Mouse (Mus musculus): Measurements from ENCODE around the gene Cacna2d3.
A peak's percentile ranks its signal among the peaks of the same experiment; 100 is the strongest.

Cacna2d3 gene

GRCm38 (mm10) chr14:29077418-29077817, 644.2 kb downstream of the Cacna2d3 start:
- no peak for DNase-seq (ENCODE audit: low spot score in 2 of 2)

- no peak for DNase-seq (ENCODE audit: low spot score in 2 of 2)
These were observed 647.9 kb downstream of the Cacna2d3 start for GRCm38 (mm10) chr14:29073747-29074146.

GRCm38 (mm10) chr14:29062676-29063075, 659.0 kb downstream of the Cacna2d3 start:
- DNase-seq (ENCODE audit: low spot score in 2 of 2) = no peak

GRCm38 (mm10) chr14:29061491-29061890, 660.2 kb downstream of the Cacna2d3 start:
- no peak for DNase-seq (ENCODE audit: low spot score in 2 of 2)

GRCm38 (mm10) chr14:29060679-29061078, 661.0 kb downstream of the Cacna2d3 start:
- DNase-seq (ENCODE audit: low spot score in 2 of 2) = peak in 1 of 2 experiments; percentile 41

- no peak for DNase-seq (ENCODE audit: low spot score in 2 of 2)
These were observed 669.5 kb downstream of the Cacna2d3 start for GRCm38 (mm10) chr14:29051951-29052835.

- no peak for DNase-seq (ENCODE audit: low spot score in 2 of 2)
These were observed 679.3 kb downstream of the Cacna2d3 start for GRCm38 (mm10) chr14:29042355-29042754.

- DNase-seq (ENCODE audit: low spot score in 2 of 2) = no peak
These were observed 680.2 kb downstream of the Cacna2d3 start for GRCm38 (mm10) chr14:29041498-29041897.

GRCm38 (mm10) chr14:29040606-29041364, 680.9 kb downstream of the Cacna2d3 start:
- DNase-seq (ENCODE audit: low spot score in 2 of 2) = peak; percentile 75 to 80

GRCm38 (mm10) chr14:29038246-29038645, 683.4 kb downstream of the Cacna2d3 start:
- DNase-seq (ENCODE audit: low spot score in 2 of 2) = no peak

- DNase-seq (ENCODE audit: low spot score in 2 of 2) = no peak
These were observed 689.7 kb downstream of the Cacna2d3 start for GRCm38 (mm10) chr14:29031858-29032395.

GRCm38 (mm10) chr14:29030519-29030918, 691.1 kb downstream of the Cacna2d3 start:
- peak in 1 of 2 experiments; percentile 24 for DNase-seq (ENCODE audit: low spot score in 2 of 2)

- DNase-seq (ENCODE audit: low spot score in 2 of 2) = no peak
These were observed 691.7 kb downstream of the Cacna2d3 start for GRCm38 (mm10) chr14:29029896-29030420.

- no peak for DNase-seq (ENCODE audit: low spot score in 2 of 2)
These were observed 692.6 kb downstream of the Cacna2d3 start for GRCm38 (mm10) chr14:29029107-29029469.

GRCm38 (mm10) chr14:29028391-29029106, 693.1 kb downstream of the Cacna2d3 start:
- DNase-seq (ENCODE audit: low spot score in 2 of 2) = peak in 1 of 2 experiments; percentile 25

- no peak for DNase-seq (ENCODE audit: low spot score in 2 of 2)
These were observed 694.4 kb downstream of the Cacna2d3 start for GRCm38 (mm10) chr14:29027276-29027675.

GRCm38 (mm10) chr14:29025335-29025734, 696.3 kb downstream of the Cacna2d3 start:
- no peak for DNase-seq (ENCODE audit: low spot score in 2 of 2)

GRCm38 (mm10) chr14:29023246-29023645, 698.4 kb downstream of the Cacna2d3 start:
- DNase-seq (ENCODE audit: low spot score in 2 of 2) = no peak

- DNase-seq (ENCODE audit: low spot score in 2 of 2) = no peak
These were observed 700.4 kb downstream of the Cacna2d3 start for GRCm38 (mm10) chr14:29021295-29021694.

GRCm38 (mm10) chr14:29018316-29019000, 703.2 kb downstream of the Cacna2d3 start:
- no peak for DNase-seq (ENCODE audit: low spot score in 2 of 2)

- no peak for DNase-seq (ENCODE audit: low spot score in 2 of 2)
These were observed 703.8 kb downstream of the Cacna2d3 start, which contains the start of gene Lrtm1 for GRCm38 (mm10) chr14:29017883-29018282. Gene Lrtm1 (plus strand): TSS chr14:29018208.
